Comparison of ENCODE assay signal across 8 mouse cellular contexts in the genomic region with DNA sequence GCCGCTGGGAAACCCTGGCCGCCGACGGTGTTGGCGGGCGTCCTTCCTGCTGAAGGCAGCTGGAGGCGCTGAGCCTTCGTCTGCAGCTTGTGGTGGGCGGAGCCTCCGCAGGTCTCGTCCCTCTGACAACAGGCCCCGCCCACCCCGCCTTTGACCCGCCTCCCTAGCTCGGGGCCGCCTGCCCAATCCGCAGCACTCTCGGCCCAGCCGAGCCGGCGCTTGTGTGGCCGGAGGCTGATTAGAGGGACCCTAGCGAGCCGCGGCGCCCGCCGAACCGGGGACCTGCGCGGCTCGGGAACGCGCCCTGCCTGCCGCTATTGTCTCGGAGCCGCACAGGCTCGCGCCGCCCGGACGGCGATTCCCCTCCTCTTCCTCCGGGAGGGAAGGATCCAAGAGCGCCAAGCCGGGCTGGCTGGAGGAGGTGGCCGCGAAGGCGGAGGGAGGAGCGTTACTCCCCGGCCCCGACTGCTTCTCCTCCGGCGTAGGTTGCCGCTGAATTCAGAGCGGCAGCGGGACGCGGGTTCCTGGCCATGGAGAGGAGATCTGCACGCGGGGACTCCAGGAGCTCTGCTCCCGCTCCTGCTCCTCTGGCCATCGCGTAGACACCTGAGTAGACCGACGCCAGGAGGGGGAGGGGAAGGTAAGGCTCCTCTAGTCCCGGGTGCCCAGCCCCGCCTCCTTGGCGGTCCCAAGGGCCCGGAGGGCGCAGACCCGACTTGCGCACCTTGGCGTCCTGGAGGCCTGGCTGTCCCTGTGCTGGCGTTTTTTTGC. TPM values are rescaled to one million over a fixed set of nuclear protein-coding genes. Genes with fewer than 3 reads are reported as not detected.
DNase-seq lines count a peak whose midpoint lies in the region; ATAC-seq lines count a peak whose summit lies in the region.

Gene Cemip2 (plus strand): TSS at position 196 of the 771 bp plus-strand sequence.

- no peaks in the 10 kb centered on the region for H3K27me3 ChIP-seq in intestine, embryonic 14.5 days (replicated peaks; ENCODE audit: control insufficient read depth, insufficient read depth, low read length)

- H3K9ac ChIP-seq in intestine, embryonic 14.5 days (ENCODE audit: low read length), result peak within 1 kb of the TSS; percentile 75

- ATAC-seq in intestine, embryonic 14.5 days (replicated peaks; ENCODE audit: low FRiP score, low TSS enrichment, low read depth), result peak; percentile 96
- ATAC-seq in megakaryocyte-erythroid progenitor cell, adult 5-6 weeks (replicated peaks; ENCODE audit: low FRiP score, low TSS enrichment, poor library complexity, severe bottlenecking), result peak; percentile 94

- H3K4me2 ChIP-seq in intestine, embryonic 14.5 days (ENCODE audit: low read length), result peak within 1 kb of the TSS; percentile 78

- peak; percentile 99 for DNase-seq in adrenal gland, adult 2 months
- DNase-seq in embryo, embryonic 11 days, result peak; percentile 98
- DNase-seq in gastrocnemius, postnatal 25 days, result peak; percentile 97
- DNase-seq in intestine, embryonic 14.5 days (ENCODE audit: low spot score), result peak; percentile 96
- DNase-seq in left cerebral cortex, postnatal 14 days (ENCODE audit: low spot score in 2 of 2), result peak; percentile 95
- DNase-seq in right cerebral cortex, postnatal 14 days, result peak; percentile 97
- peak; percentile 93 for DNase-seq in urinary bladder, postnatal 25 days (ENCODE audit: low spot score)

- intact Hi-C loops in left cerebral cortex, postnatal 14 days (cut with DNase I), result loop anchor here (10.0 kb wide), 1 partner anchor 526 kb away; no protein-coding TSS in a partner anchor

- H3K36me3 ChIP-seq in intestine, embryonic 14.5 days (ENCODE audit: control insufficient read depth, insufficient read depth, low read length), result no peaks in the 10 kb centered on the region

- under 1% methylated on average over 65 of the region's 75 CpGs for WGBS in intestine, embryonic 14.5 days

- H3K4me1 ChIP-seq in intestine, embryonic 14.5 days (replicated peaks; ENCODE audit: control insufficient read depth, insufficient read depth, low read length), result peaks cover 22% of the 10 kb centered on the region

- H3K4me3 ChIP-seq in intestine, embryonic 14.5 days (ENCODE audit: low read depth, low read length), result peak within 1 kb of the TSS; percentile 88

- H3K27ac ChIP-seq in intestine, embryonic 14.5 days (ENCODE audit: low read depth), result peak within 1 kb of the TSS; percentile 87

- H3K9me3 ChIP-seq in intestine, embryonic 14.5 days (ENCODE audit: control insufficient read depth, low read length), result no peaks in the 10 kb centered on the region

RNA-seq across cellular contexts. Expression of gene Cemip2, which starts in this region (rescaled TPM):
- total RNA-seq in adrenal gland, adult 2 months (2021), result 10 to 100 TPM; 16.4 to 21.6 TPM
- polyA plus RNA-seq in adrenal gland, adult 2 months (2012; rRNA removed), result 3.3 and 3.7 TPM in 2 replicates
- 1 to 10 TPM; 5.8 to 7.4 TPM for total RNA-seq in gastrocnemius, postnatal 25 days (2021)
- 14.8 and 16.9 TPM in 2 replicates for polyA plus RNA-seq in intestine, embryonic 14.5 days (2014; fragmentation: Nextera tagmentation; extraction: Ambion mirVana)
- 10 to 100 TPM; 14.4 to 20.0 TPM for total RNA-seq in left cerebral cortex, postnatal 14 days (2021)
- 1.1 and 3.8 TPM in 2 replicates for total RNA-seq in megakaryocyte-erythroid progenitor cell, adult 5-6 weeks (2014; fragmentation: Nextera tagmentation)
- 3.3 and 4.6 TPM in 2 replicates for total RNA-seq in megakaryocyte-erythroid progenitor cell, adult 5-6 weeks (2017)

Comparison
In these comparisons a context has a peak if more than half of its experiments do, and no peak if none do; other contexts are left out.
1. Peak in every context shown above with its lines: DNase-seq, ATAC-seq, H3K4me3 ChIP-seq and H3K27ac ChIP-seq.